Mouse (Mus musculus): ENCODE data around the gene Cbx2.

The Cbx2 gene

GRCm38 (mm10) chr11:119017506-119017905 lies 5.3 kb upstream of the Cbx2 start:
- no peak for DNase-seq (ENCODE audit: low read depth, low spot score)

- no peak for DNase-seq (ENCODE audit: low read depth, low spot score)
These were observed 1.6 kb upstream of the Cbx2 start for GRCm38 (mm10) chr11:119021180-119021579.

GRCm38 (mm10) chr11:119022068-119022894 lies 481 bp upstream of the Cbx2 start:
- DNase-seq (ENCODE audit: low read depth, low spot score): no peak

GRCm38 (mm10) chr11:119023616-119023980 lies 836 bp downstream of the Cbx2 start:
- DNase-seq (ENCODE audit: low read depth, low spot score): peak; percentile 69

- DNase-seq (ENCODE audit: low read depth, low spot score): peak; percentile 25
These were observed 1.5 kb downstream of the Cbx2 start for GRCm38 (mm10) chr11:119024260-119024659.

- DNase-seq (ENCODE audit: low read depth, low spot score): no peak
These were observed 3.4 kb downstream of the Cbx2 start for GRCm38 (mm10) chr11:119026203-119026602.

GRCm38 (mm10) chr11:119033874-119034558 lies 11.3 kb downstream of the Cbx2 start:
- peak; percentile 84 for DNase-seq (ENCODE audit: low read depth, low spot score)

GRCm38 (mm10) chr11:119034635-119035034 lies 11.9 kb downstream of the Cbx2 start:
- no peak for DNase-seq (ENCODE audit: low read depth, low spot score)

- no peak for DNase-seq (ENCODE audit: low read depth, low spot score)
These were observed 12.4 kb downstream of the Cbx2 start for GRCm38 (mm10) chr11:119035094-119035685.

GRCm38 (mm10) chr11:119035686-119036165 lies 13.0 kb downstream of the Cbx2 start:
- no peak for DNase-seq (ENCODE audit: low read depth, low spot score)

GRCm38 (mm10) chr11:119036447-119036846 lies 13.7 kb downstream of the Cbx2 start:
- DNase-seq (ENCODE audit: low read depth, low spot score): no peak

GRCm38 (mm10) chr11:119036934-119037779 lies 14.4 kb downstream of the Cbx2 start:
- DNase-seq (ENCODE audit: low read depth, low spot score): no peak

- DNase-seq (ENCODE audit: low read depth, low spot score): no peak
These were observed 15.1 kb downstream of the Cbx2 start for GRCm38 (mm10) chr11:119037780-119038401.

- no peak for DNase-seq (ENCODE audit: low read depth, low spot score)
These were observed 16.2 kb downstream of the Cbx2 start for GRCm38 (mm10) chr11:119038744-119039484.

GRCm38 (mm10) chr11:119039732-119040512 lies 17.2 kb downstream of the Cbx2 start:
- DNase-seq (ENCODE audit: low read depth, low spot score): no peak

- peak; percentile 100 for DNase-seq (ENCODE audit: low read depth, low spot score)
These were observed 18.0 kb downstream of the Cbx2 start, which contains the start of gene Cbx8 for GRCm38 (mm10) chr11:119040600-119041324. Gene Cbx8, minus strand, starts transcription at chr11:119040969.

- no peak for DNase-seq (ENCODE audit: low read depth, low spot score)
These were observed 18.6 kb downstream of the Cbx2 start for GRCm38 (mm10) chr11:119041325-119041716.

- DNase-seq (ENCODE audit: low read depth, low spot score): peak; percentile 71
These were observed 19.1 kb downstream of the Cbx2 start for GRCm38 (mm10) chr11:119041750-119042465.

All from CD4-positive helper T cell, adult 2 months (primary cell).